Mouse (Mus musculus): ENCODE data around the gene Pparg.

Pparg gene

DNA sequence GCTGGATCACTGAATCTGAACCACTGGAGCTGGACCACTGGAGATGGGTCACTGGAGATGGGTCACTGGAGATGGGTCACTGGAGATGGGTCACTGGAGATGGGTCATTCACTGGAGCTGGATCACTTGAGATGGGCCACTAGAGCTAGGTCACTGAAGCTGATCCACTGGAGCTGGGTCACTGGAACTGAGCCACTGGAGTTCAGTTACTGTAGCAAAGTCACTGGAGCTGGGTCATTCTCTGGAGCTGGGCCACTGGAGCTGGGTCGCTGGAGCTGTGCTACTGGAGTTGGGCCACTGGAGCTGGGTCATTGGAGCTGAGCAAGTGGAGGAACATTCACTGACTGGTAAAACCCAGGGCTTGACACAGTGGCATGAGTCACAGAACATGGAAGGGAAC lies 145.7 kb downstream of the Pparg start:
- no peak for DNase-seq (ENCODE audit: low spot score in 2 of 2)

DNA sequence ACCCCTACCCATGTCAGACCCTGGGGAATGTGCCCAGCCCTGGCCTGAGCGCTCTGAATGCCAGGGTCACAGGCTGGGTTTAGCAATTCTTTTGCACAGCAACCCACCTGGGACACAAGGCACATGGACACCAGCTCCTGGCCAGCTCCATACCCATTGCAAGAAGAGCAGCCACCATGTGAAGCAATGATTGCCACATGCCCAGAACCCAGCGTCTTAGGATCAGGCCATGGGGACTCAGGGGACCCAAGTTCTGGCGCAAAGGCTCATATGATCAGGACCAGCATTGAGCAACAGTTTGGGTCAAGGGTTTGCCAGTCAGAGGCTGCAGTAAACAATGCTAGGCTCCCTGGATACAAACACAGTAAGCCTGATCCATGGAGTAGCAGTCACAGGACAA lies 150.7 kb downstream of the Pparg start:
- DNase-seq (ENCODE audit: low spot score in 2 of 2) = no peak

DNA sequence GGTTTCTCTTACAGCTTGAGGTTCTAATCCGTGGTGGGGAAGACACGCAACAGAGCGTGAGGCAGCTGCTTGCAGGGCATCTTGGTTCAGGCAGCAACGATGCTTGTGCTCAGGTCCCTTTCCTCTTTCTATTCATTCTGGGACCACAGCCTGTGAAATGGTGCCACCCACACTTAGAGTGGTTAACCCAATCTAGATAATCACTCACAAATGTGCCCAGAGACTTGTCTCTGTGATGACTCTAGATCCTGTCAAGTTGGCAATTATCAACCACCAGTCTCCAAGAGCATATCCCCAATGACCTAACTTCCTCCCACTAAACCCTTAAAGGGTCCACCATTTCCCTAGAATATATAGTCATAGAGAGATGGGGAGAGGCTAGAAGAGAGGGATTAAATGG lies 152.5 kb downstream of the Pparg start:
- no peak for DNase-seq (ENCODE audit: low spot score in 2 of 2)

DNA sequence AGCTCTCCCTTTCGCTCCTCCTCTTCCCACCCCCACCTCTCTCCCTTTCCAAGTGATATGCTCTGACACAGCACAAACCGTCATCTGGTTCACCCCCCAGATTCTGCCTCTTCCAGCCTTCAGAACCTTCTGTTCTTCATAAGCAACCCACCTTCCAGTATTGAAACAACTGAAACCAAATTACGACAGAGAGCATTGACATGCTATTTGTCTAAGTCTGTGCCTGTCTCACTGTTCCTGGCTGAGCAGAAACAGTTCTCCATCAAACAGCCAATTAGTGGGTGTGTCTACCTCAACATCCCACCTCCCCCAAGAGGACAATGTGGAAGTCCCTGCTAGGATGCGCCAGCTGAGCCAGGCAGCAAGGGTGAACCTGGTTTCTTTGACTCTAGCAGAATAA lies 157.2 kb downstream of the Pparg start:
- no peak for DNase-seq (ENCODE audit: low spot score in 2 of 2)

DNA sequence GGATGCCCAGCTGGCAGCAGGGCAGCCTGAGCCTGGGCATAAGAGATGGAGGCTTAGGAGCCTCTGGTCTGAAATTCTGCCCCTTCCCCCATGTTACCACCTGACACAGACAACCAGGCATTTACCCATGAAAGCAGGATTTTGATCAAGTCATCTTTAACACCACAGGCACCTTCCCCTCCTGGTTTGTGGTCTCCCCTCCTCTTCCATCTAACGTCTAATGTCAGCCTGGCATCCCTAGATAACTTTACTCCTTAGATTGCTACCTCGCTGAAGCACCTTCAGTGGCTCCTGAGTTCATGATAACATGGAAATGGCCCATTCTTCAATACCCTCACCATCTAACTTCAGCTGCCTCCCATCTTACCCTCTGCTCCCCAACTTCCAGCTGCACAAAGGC lies 157.6 kb downstream of the Pparg start:
- no peak for DNase-seq (ENCODE audit: low spot score in 2 of 2)

DNA sequence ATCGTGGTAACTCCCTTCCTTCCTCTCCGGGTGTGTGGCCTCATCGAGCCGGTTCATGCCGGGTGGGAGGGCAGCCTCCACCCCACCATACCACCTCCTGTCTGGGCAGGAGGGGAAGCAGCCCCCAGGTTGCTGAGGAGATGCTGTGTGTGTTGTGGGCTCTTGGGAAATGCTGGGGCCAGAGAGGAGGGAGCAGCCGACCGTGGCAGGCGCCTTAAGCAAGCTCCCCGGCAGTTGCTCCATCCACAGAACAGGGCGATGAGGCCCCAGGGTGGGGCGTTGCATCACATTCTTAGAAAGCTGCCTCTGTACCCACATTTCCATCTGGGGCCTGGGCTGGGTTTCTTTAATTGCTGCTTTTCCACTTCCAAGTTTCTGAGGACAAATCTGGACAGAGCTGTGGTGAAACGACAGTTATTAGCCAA lies 158.5 kb downstream of the Pparg start:
- DNase-seq (ENCODE audit: low spot score in 2 of 2) = no peak

DNA sequence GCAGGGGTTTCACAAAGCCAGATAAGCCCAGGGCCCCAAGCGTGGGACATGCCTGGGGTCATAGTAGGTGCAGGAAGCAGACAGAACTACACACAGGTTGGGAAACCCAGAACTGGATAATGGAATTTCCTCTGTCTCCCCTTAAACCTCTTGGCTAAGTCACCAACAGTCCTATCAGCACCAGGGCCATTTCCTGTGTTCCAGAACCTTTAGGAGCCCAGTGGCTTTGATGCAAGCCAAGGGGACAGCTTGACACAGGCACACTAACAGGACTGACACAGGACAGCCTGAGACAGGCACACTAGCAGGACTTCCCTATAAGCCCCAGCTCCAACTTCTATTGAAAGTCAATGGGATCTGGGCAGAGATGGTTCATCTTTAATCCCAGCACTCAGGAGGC lies 161.2 kb downstream of the Pparg start:
- DNase-seq (ENCODE audit: low spot score in 2 of 2) = no peak

DNA sequence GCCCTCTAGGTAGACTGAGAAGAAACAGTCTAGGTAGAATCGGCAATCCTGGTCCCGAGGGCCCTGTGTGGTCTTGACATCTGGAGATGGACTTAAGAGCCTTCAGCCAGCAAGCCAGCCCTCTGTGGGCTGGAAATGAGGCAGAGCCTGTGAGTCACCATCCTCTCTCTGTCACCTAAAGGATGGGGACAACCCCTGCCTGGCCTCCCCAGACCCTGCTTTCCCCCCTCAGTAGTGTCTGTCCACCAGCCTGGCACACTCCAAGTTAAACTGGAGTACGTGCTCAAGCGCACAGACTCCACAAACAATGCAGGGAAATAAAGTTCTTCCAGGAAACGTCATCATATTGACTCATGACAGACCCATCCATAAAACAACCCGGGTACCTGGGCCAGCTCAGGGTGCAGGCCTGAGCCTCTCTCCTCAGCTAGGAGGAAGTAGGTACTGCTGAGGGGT lies 162.0 kb downstream of the Pparg start:
- no peak for DNase-seq (ENCODE audit: low spot score in 2 of 2)

DNA sequence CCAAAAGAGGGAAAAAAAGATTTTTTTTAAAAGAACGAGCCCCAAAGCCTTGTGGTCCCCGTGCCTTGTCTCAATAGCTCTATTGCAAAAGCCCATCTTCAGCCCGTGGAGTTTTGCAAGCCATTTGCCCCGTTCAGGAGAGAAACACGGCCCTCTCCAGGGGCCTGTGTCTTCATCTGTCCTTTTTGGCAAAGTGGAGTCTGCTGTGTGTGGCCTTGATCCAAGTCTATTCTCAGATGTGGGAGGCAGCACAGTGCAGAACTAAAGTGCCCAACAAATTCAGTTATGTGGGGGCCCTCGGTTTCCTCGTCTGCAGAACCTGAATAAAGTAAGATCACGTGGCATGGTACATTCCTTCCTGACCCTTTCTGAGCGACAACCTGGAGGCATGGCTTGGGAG lies 162.4 kb downstream of the Pparg start:
- peak in 1 of 2 experiments; percentile 19 for DNase-seq (ENCODE audit: low spot score in 2 of 2)

DNA sequence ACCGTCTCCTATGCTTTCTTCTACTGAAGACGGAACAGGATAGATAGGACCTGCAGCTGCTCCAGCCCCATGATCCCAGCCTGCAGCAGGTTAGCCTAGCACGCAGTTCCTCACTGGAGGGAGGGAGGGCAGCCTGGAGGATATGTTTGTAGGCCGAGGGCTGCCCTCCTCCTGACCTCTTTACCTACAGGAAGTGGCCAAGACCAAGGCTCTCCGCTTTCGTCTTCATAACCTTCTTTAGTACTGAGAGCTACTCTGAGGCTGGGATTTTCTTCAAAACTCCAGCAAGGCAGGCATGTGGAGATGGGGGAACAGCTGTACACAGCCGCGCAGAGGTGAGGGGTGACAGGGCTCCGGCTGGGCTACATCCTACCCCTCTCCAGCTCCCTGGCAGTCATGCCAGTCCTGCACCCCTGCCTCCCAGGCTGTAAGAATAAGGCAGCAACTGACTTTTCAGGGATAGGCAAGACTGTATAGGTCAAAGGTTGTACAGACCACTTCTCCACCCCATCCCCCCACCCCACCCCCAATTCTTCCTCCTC lies 163.8 kb downstream of the Pparg start:
- DNase-seq (ENCODE audit: low spot score in 2 of 2) = no peak

DNA sequence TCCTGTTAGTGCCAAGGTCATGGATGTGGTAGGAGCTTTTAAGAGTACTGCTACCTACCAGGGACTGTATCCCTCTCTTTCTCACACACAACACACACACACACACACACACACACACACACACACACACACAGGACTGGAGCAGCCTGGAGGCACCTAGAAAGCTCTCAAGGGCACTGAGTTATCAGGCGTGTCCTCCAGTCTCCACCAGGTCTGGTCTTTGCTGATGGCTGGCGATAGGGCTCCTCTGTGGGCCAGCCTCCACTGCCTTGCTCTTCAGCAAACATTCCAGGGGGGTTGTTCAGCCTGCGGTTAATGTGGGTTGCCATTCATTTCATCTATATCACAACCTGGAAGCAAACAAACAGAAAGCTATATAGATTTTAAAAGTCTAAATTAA lies 166.7 kb downstream of the Pparg start:
- DNase-seq (ENCODE audit: low spot score in 2 of 2) = no peak

DNA sequence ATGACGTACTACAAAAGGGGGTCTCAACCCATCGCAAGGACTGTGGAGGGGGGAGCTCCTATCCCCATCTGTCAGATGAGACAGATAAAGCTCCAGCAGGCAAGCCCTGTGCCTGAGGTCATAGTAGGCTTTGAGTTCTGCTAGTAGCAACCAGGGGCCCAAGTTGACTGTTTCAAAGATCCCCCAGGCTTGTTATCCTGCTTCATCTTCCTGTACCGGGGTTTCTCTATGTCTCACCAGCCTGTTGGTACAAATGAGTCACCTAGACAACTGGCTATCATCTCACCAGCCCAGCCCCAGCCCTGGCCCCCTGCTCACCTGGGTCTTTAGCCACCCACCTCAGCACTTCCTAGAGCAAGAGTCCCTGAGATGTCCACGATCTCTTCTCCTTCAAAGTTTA lies 167.6 kb downstream of the Pparg start:
- DNase-seq (ENCODE audit: low spot score in 2 of 2) = no peak

DNA sequence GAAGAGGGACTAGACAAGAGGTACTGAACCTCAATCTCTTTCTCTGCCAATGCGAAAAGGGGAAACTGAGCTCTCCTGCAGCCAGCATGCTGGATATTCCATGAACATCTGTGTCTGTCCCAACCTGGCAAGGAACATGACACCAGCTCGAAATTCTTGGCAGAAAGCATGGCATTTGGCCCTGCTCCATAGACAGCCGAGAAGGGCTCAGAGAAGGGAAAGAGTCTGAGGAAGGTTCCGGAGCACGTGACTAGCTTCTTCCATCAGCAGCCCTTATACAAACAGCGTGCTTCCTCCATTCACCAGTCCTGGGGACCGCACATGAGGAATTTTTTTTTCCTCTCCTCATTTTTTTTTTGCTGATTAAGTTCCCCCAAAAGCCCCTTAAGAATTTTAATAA lies 173.9 kb downstream of the Pparg start:
- DNase-seq (ENCODE audit: low spot score in 2 of 2) = peak in 1 of 2 experiments; percentile 23

DNA sequence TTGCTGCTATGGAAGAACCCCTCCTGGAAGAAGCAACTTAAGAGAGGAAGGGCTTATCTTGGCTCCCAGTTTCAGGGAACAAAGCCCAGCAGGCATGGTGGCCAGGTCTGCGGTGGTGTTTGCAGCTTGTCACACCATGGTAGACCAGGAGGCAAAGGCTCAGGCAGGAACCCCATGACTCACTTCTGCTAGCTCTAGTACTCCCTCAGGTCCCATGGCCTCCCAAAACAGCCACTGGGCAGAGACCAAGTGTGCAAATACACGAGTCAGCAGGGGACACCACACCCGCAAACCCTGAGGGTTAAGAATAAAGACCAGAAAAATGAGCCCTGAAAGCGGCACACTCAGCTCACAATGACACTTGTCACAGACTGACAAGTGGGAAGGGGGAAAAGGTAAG lies 175.4 kb downstream of the Pparg start:
- DNase-seq (ENCODE audit: low spot score in 2 of 2) = no peak

DNA sequence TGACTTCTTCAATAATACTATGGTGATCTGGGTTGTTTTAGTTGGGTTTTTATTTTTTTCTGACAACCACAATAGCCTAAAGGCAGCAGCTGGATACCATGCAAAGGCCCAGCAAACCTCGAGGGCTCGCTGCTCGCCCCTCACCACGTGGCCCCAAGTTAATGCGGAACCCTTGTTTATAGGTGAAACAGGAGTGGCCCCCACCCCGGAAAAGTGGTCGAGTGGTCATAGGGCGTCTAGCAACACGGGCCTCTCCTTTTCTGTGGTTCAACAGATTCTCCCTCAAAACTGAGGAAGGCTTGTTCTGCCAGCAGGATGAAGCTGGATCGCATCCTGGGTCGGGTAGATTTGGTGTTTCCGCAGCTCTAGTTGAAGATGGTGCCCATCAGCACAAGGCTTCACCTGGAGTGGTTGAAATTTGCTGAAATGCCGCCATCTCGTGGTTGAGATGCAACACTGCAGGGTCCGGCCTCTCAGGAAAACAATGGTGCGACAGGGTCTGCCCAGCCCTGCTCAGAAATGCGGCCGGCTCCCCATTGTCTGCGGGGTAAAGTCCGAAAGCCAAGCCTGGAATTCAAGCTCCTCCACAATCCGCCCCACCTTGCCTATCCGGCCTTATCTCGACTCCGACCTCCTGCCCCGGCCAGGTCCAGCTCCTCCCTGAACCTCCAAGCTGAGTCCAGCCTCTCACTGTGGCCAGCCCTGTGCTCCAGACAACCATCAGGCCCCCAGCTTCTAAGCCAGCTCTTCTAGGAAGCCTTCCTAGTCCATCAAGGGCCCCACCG lies 178.1 kb downstream of the Pparg start:
- peak; percentile 37 to 80 for DNase-seq (ENCODE audit: low spot score in 2 of 2)

Measured in frontal cortex, postnatal 10 days (tissue).